Mouse (Mus musculus) heart, adult 18-20 months (tissue): Measurements from ENCODE around the gene Sipa1l2. TPM values are rescaled to one million over a fixed set of nuclear protein-coding genes. Genes with fewer than 3 reads are reported as not detected.

Experiments
- DNase-seq, 2 experiments: peaks; one replicate each; pipeline ENCODE4 v3.0.0; 2021 to 2022; ENCODE audit warnings: mixed read lengths in 1 of 2
- total RNA-seq, 2 experiments: library from RNA; stranded (reverse); gene quantifications; 2 replicates each; pipeline ENCODE4 v1.2.3; 2021

The Sipa1l2 gene
- total RNA-seq, 2 experiments from 2014 or later: 37.9 to 42.2 TPM

DNA sequence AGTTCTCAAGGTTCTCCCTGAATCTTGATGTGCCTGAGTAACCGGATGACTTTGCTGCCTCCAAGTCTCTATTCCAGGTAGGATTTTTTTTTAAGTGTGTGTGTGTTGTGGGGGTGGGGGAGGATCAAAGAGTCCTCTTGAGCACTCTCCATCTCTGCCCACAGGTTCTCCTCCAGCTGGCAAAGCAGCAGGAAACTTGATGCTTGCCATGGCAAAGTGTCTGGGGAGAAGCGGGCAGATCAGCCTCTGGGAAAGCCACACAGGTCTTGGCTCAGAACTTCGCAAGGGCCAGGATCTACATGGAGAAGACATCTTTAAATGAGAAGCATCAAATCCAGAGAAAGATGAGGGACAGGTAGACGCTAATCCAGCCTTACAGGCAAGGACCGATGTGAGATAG, 10.8 kb upstream of the Sipa1l2 start:
- no peak for DNase-seq

- no peak for DNase-seq
Observed at GRCm38 (mm10) chr8:125576127-125576526, 6.5 kb upstream of the Sipa1l2 start.

- DNase-seq: peak; percentile 59 to 65
Observed at GRCm38 (mm10) chr8:125574280-125574679, 4.7 kb upstream of the Sipa1l2 start.

- peak; percentile 62 to 69 for DNase-seq
Observed at GRCm38 (mm10) chr8:125572246-125572645, 2.6 kb upstream of the Sipa1l2 start.

- DNase-seq: peak in 1 of 2 experiments; percentile 47
Observed at GRCm38 (mm10) chr8:125570835-125571465, 1.3 kb upstream of the Sipa1l2 start.

GRCm38 (mm10) chr8:125570389-125570788, 781 bp upstream of the Sipa1l2 start:
- DNase-seq: no peak

DNA sequence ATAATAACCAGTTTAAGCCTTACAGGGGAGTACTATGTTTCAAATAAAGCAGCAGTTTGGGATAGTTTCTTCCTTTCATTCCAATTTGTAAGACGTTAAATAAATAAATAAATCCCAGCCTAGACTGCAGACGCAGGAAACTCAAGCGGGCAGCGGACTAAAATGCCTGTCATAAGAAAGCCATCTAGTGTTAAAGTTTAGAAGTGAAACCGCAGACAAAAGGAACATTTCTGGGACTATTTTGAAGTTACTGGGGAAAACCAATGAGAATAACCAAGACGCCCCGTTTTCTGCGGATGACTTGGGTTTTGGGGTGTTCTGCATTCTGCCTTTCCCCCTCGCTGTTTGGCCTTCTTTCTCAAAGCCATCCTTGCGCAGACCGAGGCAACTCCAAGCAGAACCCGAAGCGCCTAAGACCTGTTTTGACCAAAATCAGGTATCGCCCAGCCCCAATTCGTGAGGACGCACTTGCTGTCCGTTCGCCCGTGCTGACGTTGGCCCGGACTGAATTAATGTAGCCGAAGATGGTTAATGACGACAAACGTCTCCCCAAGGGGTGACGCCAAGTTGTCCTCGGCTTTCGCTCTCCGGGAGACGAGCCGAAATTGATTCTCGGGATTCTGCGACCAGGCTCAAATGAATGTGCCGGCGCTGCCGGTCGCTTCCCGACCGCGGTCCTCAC, 616 bp downstream of the Sipa1l2 start:
- peak; percentile 77 to 78 for DNase-seq

- DNase-seq: peak; percentile 55 to 70
Observed at GRCm38 (mm10) chr8:125568421-125568850, 1.2 kb downstream of the Sipa1l2 start.

GRCm38 (mm10) chr8:125567569-125567968, 2.0 kb downstream of the Sipa1l2 start:
- DNase-seq: peak in 1 of 2 experiments; percentile 15

DNA sequence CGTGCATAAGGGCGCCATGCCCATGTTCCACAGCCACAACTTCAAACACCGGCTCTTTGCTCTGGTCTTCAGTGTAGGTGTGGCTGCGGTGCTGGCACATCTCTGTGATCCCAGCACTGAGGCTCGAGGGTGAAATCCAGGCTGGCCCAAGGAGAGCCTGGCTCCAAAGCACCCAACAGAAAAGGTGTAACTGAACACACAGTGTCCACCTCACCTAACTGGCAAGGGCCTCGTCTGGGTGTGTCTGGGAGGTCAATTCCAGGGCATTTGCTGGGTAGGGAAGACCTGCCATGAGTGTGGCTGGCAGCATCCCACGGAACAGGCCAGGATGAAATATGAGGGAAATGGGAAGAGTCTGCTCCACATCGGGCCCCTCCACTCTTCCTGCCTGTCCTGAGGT, 6.7 kb downstream of the Sipa1l2 start:
- DNase-seq: no peak

- DNase-seq: no peak
Observed at GRCm38 (mm10) chr8:125560825-125561490, 8.7 kb downstream of the Sipa1l2 start.

DNA sequence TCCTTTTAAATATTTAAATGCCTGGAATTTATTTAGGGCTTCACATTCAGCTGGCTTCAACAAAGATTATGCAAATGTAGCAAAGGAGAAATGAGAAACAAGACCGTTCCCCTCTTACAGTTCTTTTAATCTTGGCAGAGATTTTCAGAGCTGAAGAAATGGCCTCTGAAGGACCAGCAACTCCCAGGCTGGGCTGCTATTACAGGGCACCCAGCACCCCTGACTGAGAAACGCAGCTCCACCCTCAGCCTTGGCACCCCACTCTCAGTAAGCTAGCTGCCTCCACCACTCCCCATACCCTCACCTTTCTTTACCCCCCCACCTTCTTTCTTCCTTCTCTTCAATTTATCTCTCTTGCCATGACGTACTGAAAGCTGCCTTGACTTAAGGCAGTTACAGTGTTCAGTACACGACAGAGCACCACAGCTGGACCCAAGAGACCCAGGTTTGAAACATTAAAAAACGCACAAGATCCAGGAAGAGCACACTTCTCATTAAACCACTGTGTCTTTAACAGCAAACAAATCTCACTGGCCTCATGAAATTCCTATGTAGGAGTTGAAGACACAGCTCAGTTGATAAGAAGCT, 10.4 kb downstream of the Sipa1l2 start:
- no peak for DNase-seq

GRCm38 (mm10) chr8:125558109-125559065, 11.2 kb downstream of the Sipa1l2 start:
- peak; percentile 90 to 91 for DNase-seq

GRCm38 (mm10) chr8:125557391-125558108, 12.1 kb downstream of the Sipa1l2 start:
- peak in 1 of 2 experiments; percentile 41 for DNase-seq

DNA sequence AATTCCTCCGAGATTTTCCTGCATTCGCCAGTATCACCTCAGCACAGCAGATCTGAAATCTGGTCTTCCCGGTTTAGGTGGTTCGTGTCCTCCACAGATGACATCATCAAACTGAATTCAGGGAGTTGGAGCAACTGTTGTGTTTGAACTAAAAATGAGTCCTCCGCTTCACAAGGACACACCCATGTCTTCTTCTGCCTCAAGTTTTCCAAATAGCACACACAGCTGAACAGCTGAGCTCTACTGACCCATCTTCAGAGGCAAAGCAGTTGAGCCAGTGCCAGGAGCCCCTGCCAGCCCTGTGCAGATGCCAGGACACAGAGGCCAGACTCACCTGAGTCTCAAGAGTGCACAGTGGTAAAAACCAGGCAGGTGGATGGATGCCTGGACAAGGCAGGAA, 12.9 kb downstream of the Sipa1l2 start:
- DNase-seq: no peak

DNA sequence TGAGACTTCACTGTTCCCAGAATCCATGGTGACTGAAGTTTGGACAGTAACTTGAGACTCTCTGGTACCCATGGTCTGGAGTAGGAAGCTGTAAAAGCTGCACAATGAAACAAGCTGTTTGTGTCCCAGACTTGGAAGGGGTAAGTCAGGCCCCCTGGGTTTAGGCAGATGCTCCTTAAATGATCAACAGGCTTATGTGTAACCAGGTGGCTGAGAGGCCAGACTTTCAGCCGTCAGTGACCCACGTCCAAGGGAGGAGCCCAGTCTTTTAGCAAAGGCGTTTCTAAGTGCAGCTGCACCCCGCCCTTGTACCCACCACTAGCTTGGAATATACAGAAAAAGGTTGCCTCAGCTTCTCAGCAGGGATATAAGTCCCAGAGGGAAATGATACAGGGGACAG, 19.0 kb downstream of the Sipa1l2 start:
- no peak for DNase-seq

DNA sequence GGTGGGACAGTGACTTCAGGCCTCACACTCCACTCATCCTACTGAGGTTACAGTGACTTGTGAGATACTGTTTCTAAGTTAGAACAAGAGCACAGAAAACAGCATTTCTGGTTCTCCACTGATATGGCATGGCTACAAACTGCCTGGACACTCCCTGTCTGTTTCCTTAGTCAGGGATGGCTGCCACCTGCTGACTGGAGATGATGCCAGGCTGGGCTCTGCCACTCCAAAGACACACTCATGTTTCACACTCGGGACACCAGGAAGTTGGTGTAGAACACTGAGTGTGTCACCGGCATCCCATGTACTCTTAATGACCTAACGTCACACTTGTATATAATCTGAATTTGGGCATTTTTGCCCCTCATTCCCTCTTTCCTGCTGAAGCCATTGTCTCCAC, 22.3 kb downstream of the Sipa1l2 start:
- no peak for DNase-seq

DNA sequence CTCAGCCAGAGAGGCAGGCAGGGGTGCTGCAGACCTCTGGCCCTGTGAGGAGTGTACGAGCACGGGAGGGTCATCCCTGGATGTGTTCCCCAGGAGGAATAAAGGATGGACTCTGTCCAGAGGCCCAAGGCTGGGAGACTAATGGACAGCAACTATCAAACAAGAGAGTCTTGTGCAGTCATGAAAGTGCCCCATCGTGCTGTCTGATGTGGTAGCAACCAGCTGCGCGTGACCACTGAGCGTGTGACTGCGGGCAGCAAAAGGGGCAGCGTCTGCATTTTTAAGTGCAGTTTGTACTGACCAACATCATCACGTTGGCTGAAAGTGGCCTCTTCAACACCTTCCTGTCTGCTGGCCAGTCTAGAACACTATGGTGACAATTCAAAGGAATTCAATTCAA, 23.7 kb downstream of the Sipa1l2 start:
- no peak for DNase-seq

DNA sequence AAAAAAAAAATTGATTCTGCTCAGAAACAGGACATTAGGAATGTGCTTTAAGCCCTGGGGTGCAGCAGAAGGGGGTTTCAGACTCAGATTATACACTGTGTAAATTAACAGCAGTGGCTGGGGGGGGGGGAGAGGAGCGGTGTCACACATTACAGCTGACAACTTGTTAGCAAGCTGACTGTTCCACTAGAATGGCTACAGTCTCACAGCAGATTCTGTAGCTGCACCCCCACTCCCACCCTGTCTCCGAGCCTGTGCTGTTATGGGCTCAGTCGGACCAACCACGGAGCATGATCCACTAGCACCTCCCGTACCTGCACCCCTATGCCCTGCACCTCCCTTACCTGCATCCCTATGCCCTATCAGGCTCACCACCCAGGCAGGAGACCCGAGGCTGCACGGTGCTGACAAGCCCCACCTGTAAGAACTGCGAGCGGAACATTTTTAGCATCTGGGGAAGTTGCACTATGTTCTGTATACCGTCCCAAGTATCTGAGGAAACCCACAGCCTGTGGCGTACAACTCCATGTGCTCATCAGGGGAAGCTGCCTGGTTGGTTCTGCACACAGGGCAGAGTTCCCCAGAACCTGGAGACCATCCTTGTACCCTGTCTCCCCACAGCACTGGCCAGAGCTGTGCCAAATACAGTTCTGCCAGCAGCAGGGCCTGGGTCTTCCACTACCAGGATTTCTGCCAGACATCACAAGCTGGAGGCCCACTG, 26.6 kb downstream of the Sipa1l2 start:
- no peak for DNase-seq
